Mouse (Mus musculus) cerebellum, adult 2 months (tissue): ENCODE results near the gene Szt2.

ENCODE experiments used
- CTCF ChIP-seq: fragments of 200-500 bp; IDR thresholded peaks from 2 replicates; pipeline ENCODE4 v1.5.1; 2011; ENCODE audit warnings: low read depth, mild to moderate bottlenecking, control low read depth, low read length, moderate library complexity, borderline replicate concordance; ENCODE audit not compliant: insufficient read depth
- POLR2A ChIP-seq: fragments of 200-500 bp; IDR thresholded peaks from 2 replicates; pipeline ENCODE4 v1.6.1; 2011; ENCODE audit warnings: low read length, control low read depth, borderline replicate concordance; ENCODE audit not compliant: insufficient read depth

DNA sequence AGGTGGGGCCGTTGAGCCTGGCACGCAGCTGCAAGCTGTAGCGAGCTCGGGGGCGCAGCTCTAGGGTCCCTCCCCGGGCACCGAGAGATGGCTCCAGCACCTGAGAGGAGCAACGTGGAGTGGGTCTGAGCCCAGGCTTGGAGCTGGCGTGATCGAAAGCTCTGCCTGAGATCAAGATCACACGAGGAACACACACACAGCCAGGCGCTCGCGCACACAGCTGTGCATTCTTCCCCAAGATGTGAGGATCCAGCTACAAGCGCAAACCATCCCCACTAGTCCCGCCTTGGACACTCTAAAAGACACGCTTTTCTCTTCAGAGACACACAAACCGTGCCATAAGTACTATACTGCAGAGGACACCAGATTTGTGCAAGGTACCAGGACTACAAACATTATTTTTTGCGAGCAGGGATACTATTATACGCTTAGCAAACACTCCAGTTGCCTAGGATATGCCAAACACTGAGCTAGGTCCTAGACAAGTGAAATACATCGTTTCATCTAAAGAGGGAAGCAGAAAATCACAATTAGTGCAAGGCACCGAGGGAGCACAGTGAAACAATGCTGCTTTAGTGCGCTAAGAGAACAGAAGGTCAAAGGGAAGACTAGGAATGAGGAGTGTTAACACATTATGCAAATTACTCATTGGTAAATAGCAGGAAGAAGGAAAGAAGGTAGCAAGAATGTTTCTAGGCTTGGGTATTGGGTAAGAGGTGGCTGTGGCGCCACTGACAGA lies 37.5 kb upstream of the Szt2 start:
- TF ChIP-seq CTCF (no peak), POLR2A (no peak)
